Mouse (Mus musculus) gastrocnemius, postnatal 25 days (tissue): ENCODE results near the gene Rab21. TPM values are rescaled to one million over a fixed set of nuclear protein-coding genes. Genes with fewer than 3 reads are reported as not detected.

Experiments used
- DNase-seq: peaks from one replicate; pipeline ENCODE4 v3.0.0; 2022
- total RNA-seq, 2 experiments: library from RNA; stranded (reverse); gene quantifications; 1 replicate in 1 of 2; 2 replicates in 1 of 2; pipeline ENCODE4 v1.2.3; 2021

Rab21 gene
- total RNA-seq, 2 experiments from 2014 or later = 42.8 to 43.7 TPM

DNA sequence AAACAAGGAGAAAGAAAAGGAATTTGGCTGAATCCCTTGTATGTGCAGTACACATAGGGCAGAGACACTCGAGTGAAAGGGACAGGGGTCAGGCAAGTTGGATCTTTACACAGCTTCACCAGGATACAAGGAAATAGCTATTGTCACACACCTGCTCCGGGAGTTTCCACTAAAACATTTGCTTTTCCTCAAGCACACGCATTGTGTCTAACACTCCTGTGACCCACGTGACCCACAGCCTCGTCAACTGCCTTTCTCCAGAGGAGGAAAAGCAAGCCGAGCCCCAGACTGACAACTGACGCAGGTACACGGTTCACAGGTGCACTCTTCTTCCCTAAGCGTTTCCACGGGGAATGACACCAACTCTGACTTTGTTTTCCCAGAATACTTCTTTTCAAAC is 31.2 kb downstream of the Rab21 start:
- no peak for DNase-seq

DNA sequence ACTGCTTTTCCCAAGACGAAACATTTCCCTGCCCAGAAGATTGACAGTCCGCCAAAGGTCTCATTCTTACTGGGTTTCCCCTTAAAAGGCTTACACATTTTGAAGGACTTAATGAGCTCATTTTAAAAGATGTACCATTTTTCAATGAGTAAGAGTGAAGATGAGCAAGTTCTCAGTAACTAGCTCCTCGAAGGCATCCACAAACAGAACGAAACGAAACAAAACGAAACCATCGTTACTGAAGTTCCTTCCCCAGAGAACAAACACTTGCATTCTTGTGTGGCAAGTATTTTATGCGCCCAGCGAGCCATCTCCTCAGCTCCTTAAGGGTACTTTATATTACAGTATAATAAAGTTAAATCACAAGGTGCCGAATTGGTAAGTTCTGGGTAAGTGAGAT is 34.0 kb downstream of the Rab21 start:
- no peak for DNase-seq

DNA sequence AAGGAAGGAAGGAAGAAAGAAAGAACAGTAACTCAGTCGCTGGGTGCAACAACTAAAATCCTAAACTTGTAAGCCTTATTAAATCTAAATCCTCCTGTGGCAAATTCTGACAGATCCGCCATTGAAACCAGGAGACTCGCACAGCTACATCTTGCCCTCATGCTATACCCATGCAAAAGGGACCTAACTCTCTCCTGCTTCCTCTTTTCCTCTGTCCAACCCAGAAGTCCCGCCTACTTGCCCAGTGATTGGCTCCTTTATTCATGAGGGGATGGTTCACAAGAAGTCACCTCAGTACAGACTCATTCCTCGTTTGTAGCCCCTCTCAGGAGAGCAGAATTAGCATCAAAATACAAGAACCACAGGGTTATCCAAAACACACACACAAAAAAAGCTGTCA is 43.7 kb downstream of the Rab21 start:
- DNase-seq = no peak

DNA sequence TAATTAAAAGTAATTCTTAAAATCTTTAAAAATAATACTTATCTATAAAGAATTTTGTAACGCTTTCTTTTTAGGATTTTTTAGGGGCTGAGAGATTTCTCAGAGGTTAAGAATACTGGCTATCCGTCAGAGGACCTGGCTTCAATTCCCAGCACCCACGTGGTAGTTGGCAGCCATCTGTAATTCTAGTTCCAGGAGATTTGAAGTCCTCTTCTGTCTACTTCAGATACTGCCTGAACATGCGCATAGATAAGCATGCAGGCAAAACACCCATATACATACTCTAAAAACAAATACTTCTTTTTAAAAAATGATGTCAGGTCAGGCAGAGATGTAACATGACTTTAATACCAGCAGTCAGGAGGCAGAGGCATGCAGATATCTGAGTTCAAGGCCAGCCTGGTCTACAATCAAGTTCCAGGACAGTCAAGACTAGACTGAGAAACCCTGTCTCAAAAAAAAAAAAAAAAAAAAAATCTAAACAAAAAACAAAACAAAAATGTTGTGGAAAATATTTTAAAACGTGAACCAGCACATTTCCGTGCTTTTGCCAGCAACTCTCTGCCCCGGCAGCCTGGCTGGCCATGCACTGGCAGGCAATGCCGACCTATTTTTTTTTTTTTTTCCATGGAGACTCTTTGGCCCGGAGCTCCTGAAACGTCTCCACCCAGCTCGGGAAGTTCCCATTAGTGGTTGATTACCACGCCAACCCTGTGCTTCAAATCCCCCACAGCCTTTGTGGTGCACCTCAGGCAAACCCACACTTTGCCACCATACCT is 44.6 kb downstream of the Rab21 start:
- DNase-seq = no peak

DNA sequence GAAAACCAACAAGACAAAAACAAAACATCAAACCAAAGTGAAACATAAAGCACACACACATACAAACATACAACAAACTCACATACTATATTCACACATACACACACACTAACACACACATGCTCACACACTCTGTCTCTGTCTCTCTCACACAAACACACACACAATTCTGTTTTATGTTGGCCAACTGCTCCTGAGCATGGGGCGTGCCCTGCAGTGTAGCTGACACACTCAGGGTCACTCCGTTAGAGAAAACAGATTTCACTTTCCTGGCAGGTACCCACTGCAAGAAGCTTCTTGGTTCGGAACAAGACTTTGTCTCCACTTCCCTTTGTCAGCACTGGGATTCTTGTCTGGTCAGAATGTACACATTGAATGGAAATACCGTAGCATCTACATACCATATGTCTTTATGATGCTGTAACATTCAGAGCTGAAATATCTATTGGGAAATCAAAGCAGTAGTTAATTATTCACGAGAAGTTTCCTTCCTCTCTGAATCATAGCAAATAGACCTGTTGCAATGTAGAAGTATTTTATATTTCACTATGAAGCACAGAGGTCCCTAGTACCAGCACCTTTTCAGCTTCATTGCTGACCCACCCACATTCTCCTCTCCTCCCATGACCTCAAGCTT is 52.4 kb downstream of the Rab21 start:
- DNase-seq = no peak

DNA sequence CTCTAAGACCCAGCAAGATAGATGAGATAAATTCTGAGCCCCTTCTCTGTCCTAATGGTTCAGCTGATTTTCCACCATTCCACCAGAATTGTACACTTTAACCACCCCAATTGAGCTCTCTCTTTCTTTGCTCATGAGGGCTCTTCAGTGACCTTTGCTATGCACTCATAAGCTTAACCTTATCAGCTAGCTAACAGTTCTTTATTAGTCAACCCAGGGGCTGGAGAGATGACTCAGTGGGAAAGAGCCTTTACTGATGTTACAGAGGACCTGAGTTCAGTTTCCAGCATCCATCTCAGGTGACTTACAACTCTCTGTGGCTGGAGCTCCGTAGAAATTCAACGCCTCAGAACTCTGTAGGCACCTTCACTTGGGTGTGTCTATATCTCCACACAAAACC is 53.1 kb downstream of the Rab21 start:
- DNase-seq = no peak

DNA sequence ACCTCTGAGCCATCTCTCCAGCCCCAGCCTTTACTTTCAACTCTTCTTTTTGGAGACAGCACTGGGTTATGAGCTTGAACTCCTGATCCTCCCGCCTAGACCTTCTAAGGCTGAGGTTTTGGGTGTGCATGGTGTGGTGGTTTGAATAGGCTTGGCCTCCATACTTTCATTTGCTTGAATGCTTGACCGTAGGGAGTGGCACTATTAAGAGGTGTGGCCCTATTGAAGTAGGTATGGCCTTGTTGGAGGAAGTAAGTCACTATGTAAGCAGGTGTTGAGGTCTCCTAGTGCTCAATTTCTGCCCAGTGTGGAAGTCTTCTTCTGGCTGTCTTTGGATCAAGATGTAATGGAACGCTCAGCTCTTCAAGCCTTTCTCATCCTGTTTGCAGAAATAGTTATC is 54.0 kb downstream of the Rab21 start:
- DNase-seq = no peak

DNA sequence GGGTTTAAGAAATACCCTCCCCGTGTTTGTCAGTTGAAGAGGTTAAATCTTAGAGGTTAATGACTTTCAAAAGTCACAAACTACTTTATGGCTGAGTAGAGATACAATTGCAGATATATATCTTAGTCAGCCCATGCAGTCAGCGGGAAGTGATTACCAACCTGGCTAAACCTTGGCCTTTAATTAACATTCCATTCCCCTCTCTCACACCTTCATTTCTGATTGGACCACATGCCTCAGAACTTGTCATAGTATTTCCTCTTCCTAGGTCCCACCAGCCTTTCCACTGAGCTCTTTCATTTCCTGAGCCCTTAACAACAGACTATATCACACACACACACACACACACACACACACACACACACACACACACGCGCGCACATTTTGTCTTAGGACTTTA is 59.2 kb downstream of the Rab21 start:
- DNase-seq = no peak

DNA sequence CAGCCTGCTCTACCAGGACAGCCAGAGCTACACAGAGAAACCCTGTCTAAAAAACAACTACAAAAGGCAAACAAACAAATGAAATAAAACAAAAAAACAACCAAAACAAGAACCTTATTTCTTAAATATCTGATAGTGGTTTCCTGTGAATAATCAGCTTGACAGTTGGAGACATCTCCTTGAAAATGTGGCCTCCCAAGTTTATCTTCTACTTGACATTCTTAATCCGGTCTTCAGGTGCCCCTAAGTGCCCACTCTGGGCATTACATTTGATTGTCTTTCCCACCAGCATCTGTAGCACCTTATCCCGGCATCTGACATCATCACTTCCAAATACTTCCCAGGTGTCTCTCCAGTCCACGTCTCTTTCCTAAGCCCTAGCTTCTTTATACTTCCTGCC is 61.9 kb downstream of the Rab21 start:
- DNase-seq = no peak

DNA sequence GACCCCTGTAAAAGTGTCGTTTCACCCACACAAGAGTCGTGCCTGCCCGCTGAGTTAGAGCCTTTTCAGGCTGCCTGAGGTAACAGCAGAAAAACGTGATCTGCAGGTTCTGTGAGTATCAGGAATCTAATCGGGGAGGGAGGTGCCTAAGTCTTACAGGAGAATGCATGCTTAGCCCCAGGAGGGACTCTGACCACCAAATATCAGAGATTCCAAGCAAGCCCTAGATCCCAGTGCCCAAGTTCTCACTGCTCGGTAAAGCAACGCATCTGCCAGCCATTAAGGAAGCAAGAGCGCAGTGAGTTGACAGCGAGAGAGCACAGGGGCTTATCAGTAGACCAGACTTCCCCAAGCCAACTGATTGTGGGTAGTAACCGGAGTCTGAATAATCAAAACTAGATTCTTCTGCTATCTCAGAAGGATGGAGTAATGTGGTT is 63.1 kb downstream of the Rab21 start:
- DNase-seq = no peak

DNA sequence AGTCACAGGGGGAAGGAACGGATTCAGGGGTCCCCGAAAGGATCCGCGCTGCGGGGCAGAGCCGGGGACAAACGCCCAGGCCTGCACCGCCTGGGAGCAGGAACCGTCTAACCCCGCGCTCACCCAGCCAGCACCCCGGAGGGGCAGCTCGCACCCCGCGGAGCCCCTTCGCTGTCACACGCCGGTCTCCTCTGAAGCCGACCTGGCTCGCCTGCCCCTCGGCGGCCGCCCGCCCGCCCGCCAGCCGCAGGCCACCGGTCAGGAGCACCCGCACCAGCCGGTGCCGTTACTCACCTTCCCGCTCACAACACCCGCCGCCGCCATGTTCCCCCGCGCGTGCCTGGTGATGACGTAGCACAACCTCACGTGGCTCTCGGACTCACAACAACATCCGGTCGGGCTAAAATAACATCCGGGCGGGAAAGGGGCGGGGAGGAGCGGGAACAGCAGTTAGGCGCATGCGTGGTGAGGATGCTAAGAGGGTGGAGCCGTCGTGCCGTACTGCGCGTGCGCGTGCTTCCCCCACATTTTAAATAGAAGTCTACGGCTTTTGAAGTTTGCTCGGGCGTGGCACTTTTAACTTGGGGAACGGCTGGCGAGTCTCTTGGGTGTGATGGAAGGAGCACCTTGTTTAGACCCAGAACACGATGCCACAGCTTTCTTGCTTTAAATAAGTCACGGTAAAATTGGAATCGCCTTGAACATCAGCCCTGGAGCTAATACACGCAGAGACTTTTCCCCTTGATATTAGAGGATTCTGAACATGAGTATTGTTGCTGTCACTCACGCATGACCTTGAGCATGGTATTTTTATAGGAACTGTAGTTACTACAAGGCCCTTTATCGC is 64.1 kb downstream of the Rab21 start, which contains the start of gene Tbc1d15:
Tbc1d15 (minus strand) TSS at position 380 of the 847 bp plus-strand sequence.
- DNase-seq = peak; percentile 96

DNA sequence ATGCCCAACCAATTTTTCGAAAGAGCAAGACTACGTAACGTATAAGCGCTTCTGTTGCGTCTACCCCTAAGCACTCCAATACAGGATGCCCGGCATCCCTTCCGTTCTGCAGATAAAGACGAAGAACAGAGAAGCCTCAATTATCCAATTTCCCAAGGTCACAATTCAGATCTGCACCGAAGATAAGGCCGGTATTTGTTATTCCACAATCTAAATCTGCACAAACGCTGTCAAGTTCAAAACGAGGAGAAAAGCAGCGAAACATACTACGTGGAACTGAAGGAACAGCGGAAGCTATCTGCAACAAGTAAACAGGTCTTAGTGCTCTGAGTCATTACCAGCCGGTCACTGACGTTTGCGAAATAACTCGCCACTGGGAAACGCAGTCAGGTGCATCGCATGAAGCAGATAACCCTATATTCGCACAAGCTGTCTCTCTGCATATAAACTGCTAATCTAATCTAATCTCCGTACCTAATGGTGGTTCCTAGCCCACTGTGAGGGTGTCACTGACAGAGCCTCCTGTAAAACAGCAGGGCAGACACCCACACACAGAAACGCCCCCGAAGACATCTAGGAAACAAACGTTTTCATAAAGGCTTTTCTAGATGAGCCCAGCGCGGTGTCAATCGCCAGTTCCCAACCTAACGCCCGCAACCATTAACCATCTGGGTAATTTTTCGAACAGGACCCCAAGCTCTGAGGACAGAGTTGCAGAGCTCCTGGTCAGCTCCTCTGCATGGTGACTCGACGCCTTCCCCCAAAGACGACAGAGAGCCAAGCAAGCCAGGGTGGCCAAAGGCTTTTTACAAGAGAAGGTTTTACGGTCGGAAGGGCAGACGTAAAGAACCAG is 64.9 kb downstream of the Rab21 start:
- no peak for DNase-seq

DNA sequence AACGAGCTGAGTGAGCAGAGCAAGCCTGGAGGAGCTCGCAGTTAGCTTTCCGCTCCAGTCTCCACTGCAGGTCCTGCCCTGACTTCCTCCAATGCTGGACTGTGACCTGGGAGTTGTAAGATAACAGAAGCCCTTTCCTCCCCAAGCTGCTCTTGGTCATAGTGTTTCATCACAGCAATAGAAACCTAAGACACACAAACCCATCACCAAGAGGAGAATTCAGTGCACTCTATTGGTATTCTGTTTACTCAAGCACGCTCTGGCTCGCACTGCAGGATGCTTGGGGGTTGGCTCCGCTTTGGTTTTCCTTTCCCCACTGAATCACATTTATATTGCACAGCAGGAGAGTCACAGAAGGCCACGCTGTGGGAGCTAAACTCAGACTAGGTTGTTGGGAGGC is 67.4 kb downstream of the Rab21 start:
- no peak for DNase-seq

DNA sequence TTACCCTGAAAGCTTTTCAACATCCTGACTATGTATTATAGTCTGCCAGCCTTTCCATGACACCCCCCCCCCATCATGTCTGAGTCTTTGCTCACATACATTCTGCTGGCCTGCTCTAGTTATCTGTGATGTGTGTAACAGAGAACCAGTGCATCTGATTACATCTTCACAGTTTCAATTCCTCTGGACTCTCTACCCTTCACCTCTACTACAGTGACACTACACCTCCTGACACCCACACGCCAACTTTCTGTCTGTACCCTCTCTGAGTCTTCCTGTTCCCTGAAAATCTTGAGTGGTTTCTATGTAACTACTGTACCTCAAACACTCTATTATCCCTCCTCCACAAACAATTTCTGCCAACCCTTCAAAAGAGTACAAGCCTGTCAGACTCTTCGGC is 69.9 kb downstream of the Rab21 start:
- DNase-seq = no peak

DNA sequence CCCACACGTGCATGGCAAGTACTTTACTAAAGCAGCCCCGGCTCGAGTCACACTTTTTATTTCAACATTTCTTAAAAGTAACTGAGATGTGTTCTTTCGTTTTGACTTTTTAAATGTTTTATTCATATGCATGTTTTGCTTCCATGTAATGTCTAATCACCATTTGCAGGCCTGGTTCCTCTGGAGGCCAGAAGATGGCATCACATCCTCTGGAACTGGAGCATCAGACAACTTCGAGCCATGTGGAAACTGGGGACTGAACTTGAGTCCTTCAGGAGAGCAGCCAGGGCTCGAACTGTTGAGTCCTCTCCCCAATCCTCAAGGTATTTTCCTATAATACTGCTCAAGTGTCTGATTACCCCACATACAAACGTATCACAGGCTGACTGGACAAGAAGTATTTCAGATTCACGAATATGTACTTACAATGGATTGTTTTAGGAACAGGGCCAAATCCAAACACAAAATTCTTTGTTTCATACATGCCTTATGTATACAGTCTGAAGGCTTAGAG is 74.3 kb downstream of the Rab21 start:
- DNase-seq = no peak

DNA sequence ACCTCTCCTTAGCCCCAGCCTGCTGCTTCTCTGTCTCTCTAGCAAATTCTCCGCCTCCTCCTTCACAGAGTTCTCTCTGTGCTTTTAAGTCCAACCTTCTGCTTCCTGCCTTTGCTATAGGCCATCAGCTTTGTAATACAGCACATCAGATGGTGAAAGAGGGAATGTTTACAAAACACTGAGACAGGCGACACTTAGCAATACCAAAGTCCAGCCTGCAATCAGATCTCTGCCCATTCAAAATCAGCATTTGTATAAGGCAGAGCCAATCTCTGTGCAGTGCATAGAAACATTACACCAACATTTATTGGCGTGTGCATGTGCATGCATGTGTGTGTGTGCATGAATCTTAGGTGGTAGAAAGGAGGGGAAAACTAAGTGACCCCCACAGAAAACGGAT is 77.5 kb downstream of the Rab21 start:
- DNase-seq = no peak

Other genes starting within 250 kb of the Rab21 start
- gene Tph2, start 130.6 kb downstream of the Rab21 start, total RNA-seq = not detected
- 10 to 100 TPM; 35.9 to 40.5 TPM for gene Tbc1d15, start 64.1 kb downstream of the Rab21 start, total RNA-seq
- gene Tmem19, start 46.9 kb upstream of the Rab21 start, total RNA-seq = 10 to 100 TPM in 1 of 2 experiments, 1 to 10 TPM in 1; 8.8 to 14.9 TPM
- gene Thap2, start 68.8 kb upstream of the Rab21 start, total RNA-seq = 1 to 10 TPM; 6.1 to 7.8 TPM
- 10 to 100 TPM in 1 of 2 experiments, 1 to 10 TPM in 1; 9.4 to 11.0 TPM for gene Zfc3h1, start 69.4 kb upstream of the Rab21 start, total RNA-seq